Mouse (Mus musculus): ENCODE results near the gene Anapc1. TPM values are rescaled to one million over a fixed set of nuclear protein-coding genes. Genes with fewer than 3 reads are reported as not detected.

Anapc1 gene
- polyA plus RNA-seq (2012; rRNA removed): 48.8 and 93.2 TPM in 2 replicates

DNA sequence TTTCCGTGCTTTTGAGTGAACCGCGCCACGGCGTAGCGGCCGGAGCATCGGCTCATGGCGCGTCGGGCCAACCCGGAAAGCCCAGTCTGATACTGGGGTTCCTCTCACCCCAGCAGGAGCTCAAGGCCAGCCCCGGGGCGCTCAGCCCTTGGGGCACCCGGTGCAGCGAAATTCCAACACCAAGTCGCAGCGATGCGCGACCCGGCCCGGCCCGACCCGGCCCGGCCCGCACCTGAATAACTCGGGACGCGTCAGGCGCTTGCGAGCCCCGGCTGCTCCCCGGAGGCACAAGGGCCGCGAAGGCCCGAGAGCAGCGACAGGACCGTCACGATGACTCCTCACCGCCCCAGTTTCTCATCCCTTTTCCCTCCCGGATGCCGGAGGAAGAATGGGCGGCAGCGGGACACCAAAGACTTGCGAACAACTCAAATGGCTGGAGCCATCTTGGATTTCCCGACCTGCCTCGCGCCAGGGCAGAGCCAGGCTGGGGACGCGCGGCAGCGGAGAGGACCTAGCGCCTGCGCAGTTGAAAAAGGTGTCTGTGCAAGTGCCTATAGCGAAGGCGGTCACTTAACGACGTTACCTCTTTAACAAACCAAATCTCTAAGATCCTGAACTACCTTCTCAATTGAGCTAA, at the start of gene Anapc1:
Gene Anapc1, minus strand, starts transcription at position 471 of the 637 bp plus-strand sequence.

GRCm38 (mm10) chr2:128698693-128699181, 11.5 kb upstream of the Anapc1 start, which contains the start of gene Mertk:
Gene Mertk (plus strand): TSS chr2:128698956.

DNA sequence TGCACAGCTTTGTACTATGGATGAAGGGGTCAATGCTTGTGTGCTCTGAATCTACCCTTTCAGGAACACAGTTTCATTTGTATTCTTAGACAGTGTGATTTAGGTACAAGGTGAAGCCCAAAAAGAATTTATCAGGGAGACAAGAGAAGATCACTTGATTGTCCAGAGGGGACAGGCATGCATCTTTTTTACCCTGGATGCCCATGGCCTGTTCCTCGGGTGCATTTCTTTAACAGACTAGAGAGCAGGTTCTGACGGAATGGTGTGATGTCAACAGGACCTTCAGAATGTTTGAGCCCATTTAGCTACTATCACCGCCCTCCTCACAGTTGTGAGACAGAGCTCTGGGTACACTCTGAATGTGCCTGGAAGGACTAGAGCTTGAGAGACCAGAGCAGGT, 96.3 kb downstream of the Anapc1 start, which contains the start of gene Spdye4c:
Gene Spdye4c, plus strand, starts transcription at position 301 of the 400 bp plus-strand sequence.

Other genes starting within 250 kb of the Anapc1 start
- not detected in 2 replicates for gene Spdye4c, start 96.2 kb downstream of the Anapc1 start, polyA plus RNA-seq (2012; rRNA removed)
- gene Mertk, start 11.6 kb upstream of the Anapc1 start, polyA plus RNA-seq (2012; rRNA removed): 4.1 and 9.2 TPM in 2 replicates
- 21.4 and 29.9 TPM in 2 replicates for gene Tmem87b, start 130.7 kb upstream of the Anapc1 start, polyA plus RNA-seq (2012; rRNA removed)
- gene Fbln7, start 175.6 kb upstream of the Anapc1 start, polyA plus RNA-seq (2012; rRNA removed): 1.2 and 1.7 TPM in 2 replicates

All from central nervous system, embryonic 11.5 days (tissue).